Mouse (Mus musculus) forebrain, embryonic 12.5 days (tissue): ENCODE measurements around the gene Cyb5r1. TPM values are rescaled to one million over a fixed set of nuclear protein-coding genes. Genes with fewer than 3 reads are reported as not detected.
A peak's percentile ranks its signal among the peaks of the same experiment; 100 is the strongest.
"Not testable (repeated sequence)": the region's sequence is repeated elsewhere in the genome, so short reads cannot be mapped to it uniquely, and the experiment has no call there.

Experiments used
- ATAC-seq: fragments of 200-750 bp; cut with Nextera tagmentation; 2 replicates; pipeline ENCODE4 v1.8.0; 2017; ENCODE audit warnings: moderate TSS enrichment; ENCODE audit not compliant: low FRiP score
- H3K27ac ChIP-seq: fragments of 300-500 bp; sonication (generic); 2 replicates; pipeline ENCODE4 v1.5.1; 2016; ENCODE audit warnings: mild to moderate bottlenecking
- H3K27me3 ChIP-seq: fragments of 300-500 bp; sonication (generic); 2 replicates; pipeline ENCODE4 v1.6.1; 2016; ENCODE audit warnings: mild to moderate bottlenecking
- H3K36me3 ChIP-seq: fragments of 300-500 bp; sonication (generic); replicated peaks from 2 replicates; pipeline ENCODE4 v1.6.1; 2016; ENCODE audit warnings: mild to moderate bottlenecking
- H3K4me1 ChIP-seq: fragments of 300-500 bp; sonication (generic); 2 replicates; pipeline ENCODE4 v1.6.1; 2016
- H3K4me2 ChIP-seq: fragments of 300-500 bp; sonication (generic); 2 replicates; pipeline ENCODE4 v1.6.1; 2016; ENCODE audit warnings: mild to moderate bottlenecking, moderate library complexity
- H3K4me3 ChIP-seq: fragments of 300-500 bp; sonication (generic); replicated peaks from 2 replicates; pipeline ENCODE4 v1.5.1; 2016; ENCODE audit warnings: mild to moderate bottlenecking
- H3K9ac ChIP-seq: fragments of 300-500 bp; sonication (generic); 2 replicates; pipeline ENCODE4 v1.6.1; 2016; ENCODE audit warnings: mild to moderate bottlenecking
- H3K9me3 ChIP-seq: fragments of 300-500 bp; sonication (generic); 2 replicates; pipeline ENCODE4 v1.6.1; 2016
- WGBS: fragments of 180-500 bp; shearing (Covaris S2); methylation state at CpG from one replicate; pipeline ENCODE4 v1.1.7; 2016; 5-methylcytosine and 5-hydroxymethylcytosine counted together
- polyA plus RNA-seq: library from polyadenylated mRNA; unstranded; fragments of >200 nt; fragmentation: Nextera tagmentation; extraction: Ambion mirVana; gene quantifications from 2 replicates; pipeline ENCODE4 v1.2.1, GENCODE M21; 2016

Cyb5r1 gene
- polyA plus RNA-seq, 1 experiment from 2014 or later, result 21.5 TPM

DNA sequence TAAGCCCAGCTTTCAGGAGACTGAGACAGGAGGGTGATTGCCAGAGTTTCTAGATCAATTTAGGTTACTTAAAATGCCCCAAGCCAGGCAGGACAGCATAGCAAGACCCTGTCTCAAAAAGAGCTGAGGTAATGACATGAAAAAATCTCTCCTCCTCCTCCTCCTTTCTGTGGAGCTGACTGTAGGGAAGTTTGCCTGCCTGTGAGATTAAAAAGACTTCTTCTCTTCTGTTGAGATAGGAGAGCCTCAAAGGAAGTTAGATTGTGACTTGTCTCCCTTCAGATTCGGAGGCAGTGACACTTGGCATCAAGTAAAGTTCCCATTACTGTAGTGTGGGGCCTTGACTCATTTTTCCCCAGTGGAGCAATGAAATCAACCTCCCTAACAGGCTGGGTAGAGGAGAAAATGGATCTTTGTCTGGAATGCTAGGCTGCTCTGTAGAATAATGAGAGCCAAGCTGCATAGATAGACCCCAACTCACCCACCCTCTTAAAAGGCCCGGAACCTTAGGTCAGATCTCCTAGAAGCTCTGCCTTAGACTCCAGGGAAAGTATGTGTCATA, 13.1 kb downstream of the Cyb5r1 start:
- no peak for ATAC-seq
- peaks cover 38% of the 10 kb centered on the region for H3K4me1 ChIP-seq

DNA sequence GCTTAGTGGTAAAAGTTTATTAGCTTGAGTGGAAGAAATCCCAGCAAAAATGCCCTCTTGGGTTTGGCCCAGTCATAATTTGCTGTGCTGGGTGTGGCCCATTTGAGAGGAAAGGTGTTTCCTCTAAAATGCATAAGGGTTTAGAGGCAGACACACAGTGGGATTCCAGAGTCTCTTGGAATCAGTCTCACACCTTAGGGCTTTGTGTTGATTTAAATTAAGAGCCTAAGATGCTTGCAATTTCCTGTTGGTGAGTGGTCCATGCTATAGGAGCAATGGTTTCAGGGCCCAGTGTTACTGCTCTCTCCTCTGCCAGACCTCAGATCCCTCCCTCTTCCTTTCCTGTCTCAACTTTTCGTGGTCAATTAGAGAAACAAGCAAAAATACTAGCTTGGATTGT, 13.8 kb downstream of the Cyb5r1 start:
- peaks cover 16% of the 10 kb centered on the region for H3K36me3 ChIP-seq

More for the DNA sequence above, 13.1 kb downstream of the Cyb5r1 start:
- H3K27ac ChIP-seq, result 0 out of 2 replicates have a peak overlapping the region, but pooled peaks have one; percentile 9
- peaks cover 9% of the 10 kb centered on the region for H3K36me3 ChIP-seq
- no peaks in the 10 kb centered on the region for H3K27me3 ChIP-seq
- WGBS, result 89% methylated on average over 2 of the region's 2 CpGs
- H3K4me3 ChIP-seq, result no peak overlapping the region
- H3K4me2 ChIP-seq, result no peak overlapping the region
- H3K9me3 ChIP-seq, result no peaks in the 10 kb centered on the region
- no peak overlapping the region for H3K9ac ChIP-seq

GRCm38 (mm10) chr1:134419751-134420458, 14.5 kb downstream of the Cyb5r1 start:
- H3K4me1 ChIP-seq, result peaks cover 32% of the 10 kb centered on the region
- H3K27ac ChIP-seq, result no peak overlapping the region
- H3K27me3 ChIP-seq, result no peaks in the 10 kb centered on the region
- H3K4me2 ChIP-seq, result no peak overlapping the region
- no peaks in the 10 kb centered on the region for H3K9me3 ChIP-seq
- no peak overlapping the region for H3K4me3 ChIP-seq
- H3K9ac ChIP-seq, result no peak overlapping the region
- peaks cover 23% of the 10 kb centered on the region for H3K36me3 ChIP-seq
- no peak for ATAC-seq
- 57% methylated on average over 5 of the region's 5 CpGs for WGBS

More for the DNA sequence above, 13.8 kb downstream of the Cyb5r1 start:
- peaks cover 37% of the 10 kb centered on the region for H3K4me1 ChIP-seq
- H3K27me3 ChIP-seq, result no peaks in the 10 kb centered on the region
- no peak overlapping the region for H3K4me2 ChIP-seq
- WGBS, result 82% methylated on average over 1 of the region's 1 CpGs
- H3K9ac ChIP-seq, result no peak overlapping the region
- no peaks in the 10 kb centered on the region for H3K9me3 ChIP-seq
- ATAC-seq, result no peak
- H3K4me3 ChIP-seq, result no peak overlapping the region
- no peak overlapping the region for H3K27ac ChIP-seq

DNA sequence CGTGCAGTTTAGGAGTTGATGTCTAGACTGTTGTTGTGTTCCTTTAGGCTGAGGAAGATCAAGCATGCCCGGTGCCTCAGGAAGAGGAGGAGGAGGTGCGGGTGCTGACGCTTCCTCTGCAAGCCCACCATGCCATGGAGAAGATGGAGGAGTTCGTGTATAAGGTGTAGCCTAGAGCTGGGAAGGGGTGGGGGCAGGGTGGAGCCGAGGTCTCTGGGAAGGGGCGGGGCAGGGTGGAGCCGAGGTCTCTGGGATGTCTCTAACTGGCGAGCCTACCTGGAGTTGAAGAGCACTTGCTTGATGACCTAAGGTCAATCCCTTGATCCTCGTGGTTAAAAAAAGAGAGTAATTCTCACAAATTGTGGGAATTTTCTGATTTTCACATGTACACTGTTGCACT, 18.6 kb downstream of the Cyb5r1 start:
- Histone ChIP-seq H3K4me2 (no peak overlapping the region), H3K27ac (no peak overlapping the region), H3K9ac (no peak overlapping the region), H3K27me3 (no peaks in the 10 kb centered on the region), H3K4me3 (no peak overlapping the region), H3K36me3 (peaks cover 61% of the 10 kb centered on the region), H3K4me1 (peaks cover 11% of the 10 kb centered on the region), H3K9me3 (no peaks in the 10 kb centered on the region)
- 77% methylated on average over 10 of the region's 10 CpGs for WGBS
- ATAC-seq, result no peak

DNA sequence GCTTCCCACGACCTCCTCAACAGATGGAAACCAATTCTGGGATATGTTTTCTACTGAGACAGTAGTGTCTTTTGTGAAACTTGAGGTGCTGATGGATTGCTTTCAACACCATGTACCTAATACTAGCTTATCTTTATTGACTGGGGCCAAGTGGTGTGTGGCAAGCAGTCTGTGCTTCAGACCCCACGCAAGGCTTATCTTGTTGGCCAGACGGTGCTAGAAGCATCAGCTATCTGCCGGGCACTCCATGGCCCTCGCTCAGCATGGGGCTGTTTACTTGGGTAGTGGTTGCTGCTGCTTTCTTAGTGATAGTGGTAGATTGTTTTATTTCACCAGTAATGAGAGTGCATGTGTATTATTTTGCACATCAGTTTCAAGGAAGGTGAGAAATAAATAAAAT, 20.9 kb downstream of the Cyb5r1 start:
- H3K4me3 ChIP-seq, result no peak overlapping the region
- 94% methylated on average over 5 of the region's 5 CpGs for WGBS

GRCm38 (mm10) chr1:134433002-134433401, 27.6 kb downstream of the Cyb5r1 start:
- Histone ChIP-seq H3K27ac (no peak overlapping the region), H3K9me3 (no peaks in the 10 kb centered on the region), H3K36me3 (peaks cover 50% of the 10 kb centered on the region), H3K4me3 (no peak overlapping the region), H3K4me2 (no peak overlapping the region), H3K9ac (no peak overlapping the region), H3K27me3 (no peaks in the 10 kb centered on the region), H3K4me1 (no peaks in the 10 kb centered on the region)
- ATAC-seq, result no peak
- 87% methylated on average over 10 of the region's 10 CpGs for WGBS

More for the DNA sequence above, 20.9 kb downstream of the Cyb5r1 start:
- Histone ChIP-seq H3K36me3 (peaks cover 80% of the 10 kb centered on the region), H3K27ac (no peak overlapping the region), H3K27me3 (no peaks in the 10 kb centered on the region), H3K4me1 (no peaks in the 10 kb centered on the region), H3K9me3 (no peaks in the 10 kb centered on the region), H3K9ac (no peak overlapping the region), H3K4me2 (no peak overlapping the region)
- no peak for ATAC-seq

DNA sequence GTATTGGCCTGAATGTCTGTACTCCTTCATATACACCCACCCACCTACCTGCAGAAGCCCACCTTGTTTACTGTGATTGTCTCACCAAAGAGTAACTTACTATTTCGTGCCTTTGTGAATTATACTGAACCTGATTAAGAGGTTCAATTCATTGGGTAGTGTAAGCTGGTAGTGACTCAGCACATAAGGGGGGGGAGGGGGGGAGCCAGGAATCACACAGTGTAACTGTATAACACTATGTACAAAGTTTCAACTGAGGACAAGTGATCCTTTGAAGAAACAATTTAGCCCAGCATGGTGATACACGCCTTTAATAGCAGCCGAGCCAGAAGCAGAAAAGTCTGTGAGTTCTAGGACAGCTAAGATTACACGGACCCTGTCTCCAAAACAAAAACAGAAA, 28.1 kb downstream of the Cyb5r1 start:
- H3K27ac ChIP-seq, result no peak overlapping the region
- no peaks in the 10 kb centered on the region for H3K27me3 ChIP-seq
- no peak overlapping the region for H3K4me3 ChIP-seq
- no peaks in the 10 kb centered on the region for H3K4me1 ChIP-seq
- WGBS, result 92% methylated on average over 4 of the region's 4 CpGs
- no peak for ATAC-seq
- no peak overlapping the region for H3K4me2 ChIP-seq
- no peaks in the 10 kb centered on the region for H3K9me3 ChIP-seq
- H3K9ac ChIP-seq, result no peak overlapping the region
- H3K36me3 ChIP-seq, result peaks cover 46% of the 10 kb centered on the region

DNA sequence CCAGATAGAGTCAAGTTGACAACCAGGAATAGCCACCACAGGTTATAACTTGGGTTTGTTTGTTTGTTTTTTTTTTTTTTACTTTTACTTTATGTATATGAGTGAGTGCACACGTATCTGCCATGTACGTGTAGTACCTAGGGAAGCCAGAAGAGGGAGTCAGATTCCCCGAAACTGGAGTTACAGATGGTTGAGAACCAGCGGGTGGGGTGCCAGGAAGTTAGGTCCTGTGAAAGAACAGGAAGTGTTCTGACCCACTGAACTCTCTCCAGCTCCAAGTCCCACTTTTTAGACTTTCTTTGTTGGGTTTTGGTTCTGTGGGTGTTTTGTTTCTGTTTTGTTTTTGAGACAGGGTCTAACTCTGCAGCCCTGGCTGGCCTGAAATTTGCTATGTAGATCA, 30.1 kb downstream of the Cyb5r1 start:
- Histone ChIP-seq H3K36me3 (peaks cover 30% of the 10 kb centered on the region), H3K9ac (no peak overlapping the region), H3K27ac (no peak overlapping the region), H3K4me3 (no peak overlapping the region), H3K9me3 (no peaks in the 10 kb centered on the region), H3K4me2 (no peak overlapping the region), H3K4me1 (no peaks in the 10 kb centered on the region), H3K27me3 (no peaks in the 10 kb centered on the region)
- 24% methylated on average over 4 of the region's 4 CpGs for WGBS
- no peak for ATAC-seq

- no peaks in the 10 kb centered on the region for H3K4me1 ChIP-seq
- WGBS, result 92% methylated on average over 6 of the region's 6 CpGs
- no peaks in the 10 kb centered on the region for H3K9me3 ChIP-seq
- no peaks in the 10 kb centered on the region for H3K27me3 ChIP-seq
- H3K4me3 ChIP-seq, result no peak overlapping the region
- no peak overlapping the region for H3K27ac ChIP-seq
- ATAC-seq, result no peak
- no peak overlapping the region for H3K4me2 ChIP-seq
- no peak overlapping the region for H3K9ac ChIP-seq
- no peaks in the 10 kb centered on the region for H3K36me3 ChIP-seq
Measured at GRCm38 (mm10) chr1:134440437-134440836, 35.1 kb downstream of the Cyb5r1 start.

DNA sequence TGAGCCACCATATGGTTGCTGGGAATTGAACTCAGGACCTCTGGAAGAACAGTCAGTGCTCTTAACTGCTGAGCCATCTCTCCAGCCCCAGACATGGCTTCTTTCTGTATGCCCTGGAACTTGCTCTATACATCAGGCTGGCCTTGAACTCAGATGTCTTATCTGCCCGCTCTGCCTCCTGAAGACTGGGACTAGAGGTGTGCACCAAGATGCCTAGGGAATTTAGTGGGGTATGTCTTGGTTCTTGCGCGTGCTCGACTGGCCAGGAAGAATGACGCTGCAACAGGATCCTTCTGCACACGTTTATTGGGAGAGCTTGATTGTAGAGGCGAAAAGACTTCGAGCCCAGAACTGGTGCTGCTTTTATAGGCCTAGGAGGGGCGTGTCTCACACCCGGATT, 36.4 kb downstream of the Cyb5r1 start:
- ATAC-seq, H3K4me2 ChIP-seq, H3K27me3 ChIP-seq, H3K4me1 ChIP-seq, H3K36me3 ChIP-seq, H3K27ac ChIP-seq, H3K9ac ChIP-seq, H3K4me3 ChIP-seq, H3K9me3 ChIP-seq: not testable (repeated sequence)
- 93% methylated on average over 8 of the region's 10 CpGs for WGBS

- H3K36me3 ChIP-seq, result no peaks in the 10 kb centered on the region
- H3K4me3 ChIP-seq, result no peak overlapping the region
- H3K9ac ChIP-seq, result no peak overlapping the region
- no peaks in the 10 kb centered on the region for H3K4me1 ChIP-seq
- H3K27ac ChIP-seq, result no peak overlapping the region
- H3K9me3 ChIP-seq, result no peaks in the 10 kb centered on the region
- no peak overlapping the region for H3K4me2 ChIP-seq
- WGBS, result 98% methylated on average over 3 of the region's 3 CpGs
- no peaks in the 10 kb centered on the region for H3K27me3 ChIP-seq
- no peak for ATAC-seq
Measured at GRCm38 (mm10) chr1:134442394-134442793, 37.0 kb downstream of the Cyb5r1 start.

- not testable (repeated sequence) for H3K4me3 ChIP-seq, H3K27me3 ChIP-seq, H3K4me1 ChIP-seq, H3K9ac ChIP-seq, H3K9me3 ChIP-seq, H3K27ac ChIP-seq, H3K4me2 ChIP-seq, ATAC-seq, H3K36me3 ChIP-seq
- whole genome bisulfite sequencing, result 90% methylated on average over 1 of the region's 1 CpGs
Measured at GRCm38 (mm10) chr1:134443288-134443687, 37.9 kb downstream of the Cyb5r1 start.

- Histone ChIP-seq H3K4me2 (no peak overlapping the region), H3K9ac (no peak overlapping the region), H3K4me1 (no peaks in the 10 kb centered on the region), H3K27ac (no peak overlapping the region), H3K9me3 (no peaks in the 10 kb centered on the region), H3K27me3 (no peaks in the 10 kb centered on the region), H3K36me3 (no peaks in the 10 kb centered on the region), H3K4me3 (no peak overlapping the region)
- 89% methylated on average over 2 of the region's 2 CpGs for WGBS
- no peak for ATAC-seq
Measured at GRCm38 (mm10) chr1:134445418-134445817, 40.1 kb downstream of the Cyb5r1 start.
